Mouse (Mus musculus): ENCODE measurements around the gene Necab3.

The Necab3 gene

DNA sequence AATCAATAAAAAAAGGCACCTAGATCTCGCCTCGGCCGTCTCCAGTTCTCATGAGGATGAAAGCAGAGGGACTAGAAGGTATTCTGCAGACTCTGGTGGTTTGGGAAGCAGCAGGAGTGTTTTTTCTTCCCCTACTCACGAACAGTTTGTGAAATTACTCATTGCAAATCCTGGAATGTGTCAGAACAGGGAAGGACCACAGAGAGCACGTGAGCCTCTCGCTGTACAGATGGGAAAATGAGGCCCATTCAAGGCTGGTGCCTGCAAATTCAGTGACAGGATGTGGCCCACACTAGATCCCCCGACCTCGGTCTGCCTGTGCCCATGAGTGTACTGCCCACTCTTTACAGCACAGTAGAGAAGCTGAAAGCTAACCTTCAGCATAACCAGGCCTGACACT lies 13.3 kb upstream of the Necab3 start:
- DNase-seq (ENCODE audit: low read depth) = no peak

DNA sequence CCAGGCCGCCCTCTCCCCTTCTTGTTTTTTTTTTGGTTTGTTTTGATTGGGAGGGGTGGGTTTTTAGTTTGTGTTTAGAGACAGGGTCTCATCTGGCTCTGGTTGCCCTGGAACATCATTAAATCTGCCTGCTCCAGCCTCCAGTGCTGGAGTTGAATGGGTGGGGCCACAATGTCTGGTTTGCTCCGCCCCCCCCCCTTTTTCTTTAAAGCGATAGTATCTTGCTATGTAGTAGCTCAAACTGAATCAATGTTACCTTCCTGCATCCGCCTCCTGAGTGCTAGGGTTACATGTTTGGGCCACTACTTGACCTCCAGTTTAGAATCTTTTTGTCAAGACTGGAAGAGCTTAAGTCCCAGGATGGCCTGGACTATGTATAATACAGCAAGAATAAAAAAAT lies 12.6 kb upstream of the Necab3 start:
- DNase-seq (ENCODE audit: low read depth) = peak; percentile 70

DNA sequence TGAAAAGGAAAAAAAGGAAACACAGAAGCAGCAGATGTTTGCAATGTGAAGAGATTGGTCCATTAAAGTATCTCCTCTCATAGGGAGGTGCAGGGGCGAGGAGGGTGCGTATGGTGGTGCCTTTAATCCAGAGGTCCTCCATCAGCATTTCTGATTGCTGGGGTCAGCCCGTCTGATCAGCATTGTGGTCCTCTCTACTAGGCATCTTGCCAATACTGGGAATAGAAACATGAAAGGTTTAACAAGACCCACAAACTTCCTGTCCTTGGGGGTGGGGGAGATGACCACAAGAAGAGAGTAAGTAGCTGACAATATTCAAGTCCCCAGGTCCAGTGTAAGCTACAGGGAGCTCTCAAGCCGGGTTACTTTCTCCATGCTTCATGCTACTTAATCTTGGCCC lies 12.0 kb upstream of the Necab3 start:
- peak; percentile 86 for DNase-seq (ENCODE audit: low read depth)

DNA sequence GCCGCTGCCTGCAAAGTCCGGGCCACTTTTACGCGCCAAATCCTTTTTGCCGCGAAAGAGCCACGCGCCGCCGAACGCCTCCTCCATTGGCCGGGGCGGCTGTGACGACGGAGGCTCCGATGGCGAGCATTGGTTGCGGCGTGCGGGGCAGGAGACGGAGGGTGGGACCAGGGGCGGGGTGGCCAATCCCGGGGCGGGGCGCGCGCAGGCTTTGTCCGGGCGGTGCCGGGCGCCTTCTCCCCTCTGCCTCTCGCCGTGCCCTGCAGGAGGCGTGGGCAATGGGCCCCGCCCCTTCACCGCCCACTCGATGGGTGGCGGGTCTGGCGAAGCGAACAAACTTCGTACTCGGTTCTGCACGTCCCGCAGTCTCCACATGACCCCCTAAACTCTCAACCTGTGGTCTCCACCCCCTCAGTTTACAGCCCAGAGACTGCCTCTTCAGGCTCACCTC lies 11.2 kb upstream of the Necab3 start, which contains the start of gene E2f1:
Gene E2f1, minus strand, starts transcription at position 57 of the 451 bp plus-strand sequence.
- DNase-seq (ENCODE audit: low read depth) = peak; percentile 95

DNA sequence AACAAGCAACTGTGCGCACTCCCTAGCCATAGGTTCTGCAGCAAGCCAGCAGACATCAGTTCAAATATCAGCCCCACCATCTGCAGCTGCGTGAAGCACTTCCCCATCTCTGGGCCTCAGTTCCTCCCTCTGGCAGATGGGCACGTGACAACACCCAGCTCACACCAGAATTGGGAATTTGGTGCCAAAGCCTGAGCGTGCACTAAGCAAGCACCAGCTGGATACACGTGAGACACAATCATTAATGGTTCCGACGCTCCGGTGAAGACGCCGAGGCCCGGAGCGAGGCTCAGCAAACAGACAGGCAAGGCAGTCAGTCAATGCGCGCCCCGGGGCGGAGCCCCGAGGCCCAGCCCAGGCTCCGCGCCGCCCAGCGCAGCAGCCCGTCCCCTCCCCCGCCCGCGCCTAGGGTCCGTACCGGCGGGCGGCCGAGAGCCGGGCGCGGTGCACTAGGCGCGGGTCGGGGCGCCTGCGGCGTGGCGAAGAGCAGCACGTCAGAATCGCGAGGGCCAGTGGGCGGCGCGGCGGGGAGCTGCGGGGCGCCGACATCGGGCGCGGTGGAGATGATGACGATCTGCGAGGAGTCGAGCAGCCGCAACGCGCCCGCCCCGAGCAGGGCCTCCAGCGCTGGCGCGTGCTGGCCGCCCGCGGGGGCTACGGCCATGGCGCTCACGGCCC lies 10.5 kb upstream of the Necab3 start:
- peak; percentile 84 for DNase-seq (ENCODE audit: low read depth)

DNA sequence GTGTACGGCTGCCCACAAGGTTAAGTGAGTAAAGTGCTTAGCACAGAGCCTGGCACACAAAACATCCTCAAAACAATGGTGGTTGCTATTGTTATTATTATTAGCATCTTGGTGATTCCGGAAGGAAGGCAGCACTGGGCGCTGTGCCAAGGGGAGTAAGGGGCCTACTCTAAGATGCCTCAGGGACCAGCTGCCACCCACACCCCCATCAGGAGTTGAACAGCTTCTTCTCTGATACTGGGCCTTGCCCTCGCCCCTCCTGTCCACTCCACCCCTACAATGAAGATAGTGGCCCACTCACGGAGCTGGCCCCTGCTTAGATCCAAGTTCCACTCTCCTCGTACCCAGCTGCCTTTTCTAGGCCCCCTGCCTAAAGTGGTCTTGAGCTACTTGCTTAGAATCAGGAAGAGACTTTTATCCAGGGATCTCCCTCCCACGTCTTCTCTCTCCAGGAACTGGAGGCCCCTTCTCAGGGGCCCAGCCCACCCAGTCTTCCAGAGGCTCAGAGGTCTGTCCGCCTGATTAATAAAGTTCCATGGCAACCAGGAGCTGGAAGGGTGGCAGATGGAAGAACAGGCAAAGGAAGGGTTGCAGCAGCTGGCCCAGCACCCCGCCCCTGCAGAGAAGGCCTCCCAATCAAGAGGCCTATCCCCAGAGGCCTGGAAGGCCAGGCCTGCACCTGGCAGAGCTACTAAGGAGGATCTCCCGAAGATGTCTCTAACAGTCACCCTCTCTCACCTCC lies 9.8 kb upstream of the Necab3 start:
- peak; percentile 40 for DNase-seq (ENCODE audit: low read depth)

DNA sequence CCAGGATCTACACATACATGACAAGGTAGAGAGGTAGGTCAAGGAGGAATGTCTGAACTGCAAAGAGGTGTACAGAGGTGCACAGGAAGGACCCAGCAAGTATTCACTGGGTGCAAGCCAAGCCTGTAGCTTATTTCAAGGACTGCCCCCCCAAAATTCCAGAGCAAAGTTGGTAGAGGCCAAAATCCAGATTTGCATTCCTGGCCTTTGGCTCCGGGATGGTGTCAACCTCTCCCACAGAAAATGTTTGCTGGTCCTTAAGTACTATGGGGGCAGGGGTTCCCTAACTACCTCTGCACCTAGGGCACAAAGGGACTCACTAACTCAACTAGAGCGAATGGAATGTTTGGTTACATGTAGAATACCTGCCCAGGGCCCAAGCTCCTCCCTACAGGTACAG lies 9.1 kb upstream of the Necab3 start:
- DNase-seq (ENCODE audit: low read depth) = no peak

DNA sequence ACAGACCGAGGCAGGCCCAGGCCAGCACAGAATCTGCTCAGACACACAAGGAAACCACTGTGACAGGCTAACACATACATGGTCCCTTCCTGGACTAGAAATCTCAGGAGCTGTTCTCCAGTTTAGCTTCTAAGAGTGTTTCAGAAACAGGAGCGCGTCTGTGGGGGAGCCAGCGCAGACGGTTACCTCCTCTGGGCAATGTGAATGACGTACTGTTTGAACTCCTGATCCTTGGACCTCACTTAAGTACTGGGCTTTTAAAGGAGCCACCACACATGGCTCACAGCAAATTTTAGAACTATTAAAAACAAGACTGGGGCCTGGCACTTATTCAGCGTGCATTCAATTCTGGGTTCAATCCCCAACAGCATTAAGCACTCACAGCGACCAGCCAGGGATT lies 8.0 kb upstream of the Necab3 start:
- no peak for DNase-seq (ENCODE audit: low read depth)

DNA sequence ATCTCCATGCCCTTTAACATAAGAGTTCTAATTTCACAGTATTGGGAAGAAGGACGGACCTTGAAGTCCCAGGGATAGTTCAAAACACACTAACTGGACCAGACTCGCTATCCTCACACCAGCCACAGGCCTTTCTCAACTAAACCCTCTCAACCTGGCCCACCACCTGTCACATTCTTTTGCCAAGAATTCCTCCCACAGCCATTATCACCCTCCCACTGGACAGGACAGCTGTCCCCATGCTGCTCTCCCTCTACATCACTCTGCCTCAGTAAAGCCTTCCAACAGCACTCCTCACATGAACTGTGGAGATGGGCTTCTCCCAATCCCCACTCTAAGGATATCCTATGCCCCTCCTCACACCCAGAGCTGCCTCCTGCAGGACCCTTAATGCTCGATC lies 6.9 kb upstream of the Necab3 start:
- no peak for DNase-seq (ENCODE audit: low read depth)

DNA sequence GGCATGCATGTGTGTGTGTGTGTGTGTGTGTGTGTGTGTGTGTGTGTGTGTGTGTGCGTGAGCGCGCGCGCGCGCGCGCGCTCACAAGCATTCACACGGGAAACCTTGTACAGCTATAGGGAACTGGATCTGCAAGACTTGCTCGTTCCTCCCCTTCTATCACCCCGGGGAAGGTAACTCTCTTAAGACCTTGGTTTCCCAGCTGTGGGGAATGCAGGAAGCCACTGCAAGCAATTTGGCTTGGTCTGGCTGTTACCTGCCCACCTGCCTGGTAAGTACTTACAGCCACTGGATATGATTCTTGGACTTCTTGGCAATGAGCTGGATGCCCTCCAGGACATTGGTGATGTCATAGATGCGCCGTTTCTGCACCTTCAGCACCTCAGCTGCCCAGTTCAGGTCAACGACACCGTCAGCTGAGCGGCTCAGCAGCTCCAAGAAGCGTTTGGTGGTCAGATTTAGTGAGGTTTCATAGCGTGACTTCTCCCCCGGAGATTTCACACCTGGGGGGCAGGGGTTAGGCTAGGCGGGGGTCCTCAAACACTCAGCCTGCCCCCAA lies 5.0 kb upstream of the Necab3 start:
- DNase-seq (ENCODE audit: low read depth) = no peak

DNA sequence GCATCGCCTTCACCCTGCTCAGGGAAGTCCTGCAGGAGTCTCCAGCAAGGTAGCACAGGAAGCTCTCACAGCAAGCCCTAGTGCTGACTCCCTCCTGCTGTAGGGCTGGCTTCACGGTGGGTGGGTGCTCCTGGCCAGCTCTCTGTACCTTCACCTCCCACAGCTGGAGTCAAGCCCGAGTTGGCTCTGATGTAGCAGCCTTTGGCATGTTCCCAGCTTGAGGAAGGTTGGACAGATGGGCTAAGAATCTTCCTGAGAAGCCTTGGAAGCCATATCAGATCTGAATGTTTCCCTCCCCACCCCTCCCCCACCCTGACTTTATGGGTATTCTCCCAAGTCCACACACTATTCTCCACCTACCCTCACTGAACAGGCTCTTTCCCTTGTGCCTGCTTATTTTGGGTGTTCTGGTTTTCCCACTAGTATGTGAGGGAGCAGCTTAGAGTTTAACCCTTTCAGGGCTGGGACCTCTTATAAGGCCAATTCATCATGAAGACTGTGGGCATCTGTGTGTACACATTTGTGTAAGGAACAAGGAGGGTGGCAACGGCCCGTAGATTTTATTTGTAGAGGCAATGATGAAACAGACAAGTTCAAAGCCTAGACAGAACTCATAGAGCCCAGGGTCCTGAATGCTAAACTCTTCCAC lies 1.4 kb downstream of the Necab3 start:
- no peak for DNase-seq (ENCODE audit: low read depth)

DNA sequence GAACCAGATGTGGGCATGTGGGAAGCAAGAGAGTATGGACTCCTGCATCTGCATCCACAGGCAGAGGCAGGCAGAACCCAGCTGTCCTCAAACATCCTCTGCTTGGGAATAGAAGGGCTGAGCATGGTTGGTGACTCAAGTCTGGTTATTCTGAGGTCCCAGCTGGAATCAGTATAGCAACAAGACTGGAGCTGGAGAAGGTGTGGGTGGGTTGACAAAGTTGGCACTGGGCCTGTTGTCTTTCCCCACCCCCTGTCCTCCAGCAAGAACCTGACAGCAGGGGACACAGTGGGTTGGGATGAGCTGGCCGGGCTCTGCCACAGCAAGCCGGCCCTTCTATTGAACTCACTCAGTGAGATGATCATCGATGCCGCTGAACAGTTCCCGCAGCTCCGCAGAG lies 3.5 kb downstream of the Necab3 start:
- no peak for DNase-seq (ENCODE audit: low read depth)

DNA sequence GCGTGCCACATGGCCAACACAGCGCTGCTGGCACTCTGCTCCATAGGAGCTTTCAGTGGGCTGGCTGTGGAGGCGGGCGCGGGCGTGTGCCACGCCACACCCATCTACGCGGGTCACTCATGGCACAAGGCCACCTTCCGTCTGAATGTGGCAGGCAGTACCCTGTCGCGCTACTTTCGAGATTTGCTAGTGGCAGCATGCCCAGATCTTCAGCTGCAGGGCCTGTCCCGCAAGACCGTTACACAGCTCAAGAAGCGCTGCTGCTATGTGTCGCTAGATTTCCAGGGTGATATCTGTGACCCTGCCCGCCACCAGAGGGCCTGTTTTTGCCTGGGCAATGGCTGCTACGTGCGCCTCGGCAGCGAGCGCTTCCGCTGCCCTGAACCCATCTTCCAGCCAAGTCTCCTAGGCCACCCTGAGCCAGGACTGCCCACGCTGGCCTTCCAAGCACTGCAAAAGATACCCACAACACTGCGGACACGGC lies 6.2 kb downstream of the Necab3 start:
- DNase-seq (ENCODE audit: low read depth) = peak; percentile 45

DNA sequence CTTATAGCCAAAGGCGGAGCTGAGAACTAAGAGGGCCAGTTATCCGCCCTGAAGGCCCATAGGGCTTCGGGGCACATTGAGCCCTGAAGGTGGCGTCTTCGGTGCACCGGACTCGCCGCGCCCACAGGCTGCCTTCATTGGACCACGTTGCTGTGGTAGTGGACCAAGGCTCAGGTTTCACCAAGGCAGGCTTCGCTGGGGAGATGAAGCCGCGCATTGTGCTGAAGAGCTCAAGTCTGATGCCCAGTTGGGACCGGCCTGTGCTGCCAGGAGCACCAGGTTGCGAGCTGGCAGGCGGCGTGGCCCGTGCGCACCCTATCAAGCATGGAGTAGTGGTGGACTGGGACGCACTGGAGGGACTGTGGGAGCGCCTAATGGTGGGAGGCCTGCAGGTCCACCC lies 6.8 kb downstream of the Necab3 start:
- no peak for DNase-seq (ENCODE audit: low read depth)

DNA sequence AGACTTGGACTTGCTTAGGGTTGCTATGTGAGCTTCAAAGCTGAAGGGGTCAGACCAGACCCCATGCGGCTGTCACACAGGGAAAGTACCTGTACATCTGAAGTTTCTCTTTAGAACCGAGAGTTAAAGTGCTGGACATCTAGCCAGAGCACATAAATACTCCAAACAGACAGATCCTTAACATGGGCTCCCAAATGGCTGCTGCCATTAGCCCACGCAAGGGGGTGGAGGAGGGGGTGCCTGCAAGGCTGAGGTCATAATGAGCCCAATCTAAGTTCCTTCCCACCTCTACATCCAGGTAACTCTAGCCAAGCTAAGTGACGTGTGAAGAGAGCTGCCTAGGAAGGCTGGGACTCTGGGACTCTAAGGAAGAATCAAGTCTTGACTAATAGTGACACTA lies 7.2 kb downstream of the Necab3 start, which contains the start of gene Actl10:
Gene Actl10, plus strand, starts transcription at position 301 of the 400 bp plus-strand sequence.
- no peak for DNase-seq (ENCODE audit: low read depth)

DNA sequence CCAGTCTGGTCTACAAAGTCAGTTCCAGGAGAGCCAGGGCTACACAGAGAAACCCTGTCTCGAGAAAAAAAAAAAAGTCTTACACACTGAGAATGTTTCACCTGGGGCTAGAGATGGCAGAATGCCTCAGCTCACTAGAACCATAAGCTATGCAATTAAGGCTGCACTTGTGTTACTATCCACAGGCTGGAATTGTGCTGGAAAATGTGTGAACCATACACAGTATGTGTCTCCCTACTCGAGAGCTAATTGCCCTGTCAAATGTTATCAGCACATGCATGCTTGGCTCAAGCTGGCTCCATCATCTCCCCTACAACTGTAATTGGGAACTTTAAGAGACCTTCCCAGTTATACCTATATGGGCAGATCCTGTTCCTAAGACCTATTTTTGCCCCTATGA lies 7.8 kb downstream of the Necab3 start:
- no peak for DNase-seq (ENCODE audit: low read depth)

DNA sequence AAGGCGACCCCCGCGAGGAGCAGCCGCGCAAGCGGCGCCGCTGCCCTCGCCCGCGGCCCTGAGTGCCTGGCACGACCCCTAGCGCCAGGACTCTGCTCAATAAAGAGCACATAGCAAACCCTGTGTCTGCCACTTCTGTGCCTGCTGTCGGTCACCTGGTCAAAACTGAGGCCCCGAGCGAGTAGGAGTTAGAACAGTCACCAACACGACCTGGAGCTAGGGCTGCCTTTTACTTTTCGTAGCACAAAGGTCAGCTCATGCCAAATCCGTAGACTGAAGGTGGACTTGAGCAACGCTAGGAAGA lies 8.9 kb downstream of the Necab3 start:
- no peak for DNase-seq (ENCODE audit: low read depth)

DNA sequence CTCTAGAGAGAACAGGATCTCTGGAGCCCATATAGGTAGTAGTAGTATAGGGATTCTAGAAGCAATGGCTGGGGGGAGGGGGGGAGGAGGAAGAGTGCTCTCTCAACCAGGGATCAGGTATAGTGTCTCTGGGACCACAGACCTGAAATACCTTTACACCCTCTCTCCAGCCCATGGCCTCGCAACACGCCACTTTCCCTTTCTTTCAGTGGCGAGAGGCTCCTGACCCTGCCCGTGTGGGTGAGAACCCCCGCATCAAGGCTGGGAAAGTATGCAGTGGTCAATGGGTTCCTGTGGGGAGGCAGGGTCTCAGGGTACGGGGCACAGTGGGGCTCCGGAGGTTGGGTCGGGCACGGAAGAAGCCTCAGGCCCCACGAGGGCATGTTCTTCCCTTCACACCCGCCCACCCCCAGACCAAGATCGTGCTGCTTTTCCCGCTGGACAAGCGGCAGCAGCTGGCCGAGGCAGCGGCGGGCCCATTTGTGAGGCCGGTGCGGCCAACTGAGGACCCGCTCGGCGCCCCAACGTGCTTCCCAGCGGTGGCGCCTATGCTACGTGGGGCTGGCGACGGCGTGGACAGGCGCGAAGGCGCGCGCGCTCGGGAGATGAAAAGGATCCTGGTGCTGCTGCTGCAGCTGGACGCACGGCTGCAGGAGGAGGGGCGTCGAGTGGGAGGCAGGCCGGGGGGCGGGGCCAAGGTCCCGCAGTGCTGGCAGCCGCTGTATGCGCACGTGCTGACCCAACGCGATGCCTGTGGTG lies 9.4 kb downstream of the Necab3 start:
- DNase-seq (ENCODE audit: low read depth) = no peak

DNA sequence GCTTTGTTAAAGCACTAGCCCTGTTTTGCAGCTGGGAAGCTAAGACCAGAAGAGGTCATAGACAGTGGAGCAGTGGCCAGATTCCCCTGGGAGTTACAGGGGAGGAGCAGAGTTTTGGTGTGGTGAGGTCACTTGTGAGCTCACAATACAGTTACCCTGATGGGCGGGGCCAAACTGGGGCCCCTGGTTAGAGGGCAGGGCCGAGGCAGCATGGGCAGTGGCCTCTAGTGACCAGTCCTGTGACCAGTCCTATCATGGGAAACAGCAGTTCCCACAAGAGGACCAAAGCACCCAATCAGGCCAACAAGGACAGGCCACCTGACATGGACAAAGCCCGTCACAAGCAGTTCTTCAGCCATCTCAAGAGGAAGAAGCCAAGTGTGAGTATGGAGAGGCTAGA lies 10.0 kb downstream of the Necab3 start:
- no peak for DNase-seq (ENCODE audit: low read depth)

DNA sequence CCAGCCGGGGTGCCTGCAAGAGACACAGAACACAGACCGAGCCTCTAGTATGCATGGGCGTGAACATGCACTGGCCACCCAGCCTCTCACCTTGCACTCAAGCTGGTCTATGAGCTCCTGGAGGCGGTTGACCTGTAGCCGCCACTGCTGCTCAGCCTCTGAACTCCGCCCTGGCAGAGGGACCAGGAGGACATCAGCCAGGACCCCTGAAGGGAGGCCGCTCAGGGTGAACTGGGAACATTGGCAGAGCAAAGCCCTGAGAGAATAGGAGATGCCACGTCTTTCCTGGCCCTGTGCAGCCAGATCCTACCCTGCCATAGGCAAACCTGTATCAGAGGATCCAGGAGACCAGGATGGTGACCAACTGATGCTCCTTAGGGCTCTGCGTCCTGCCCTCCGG lies 12.0 kb downstream of the Necab3 start, which contains the start of gene 1700003F12Rik:
Gene 1700003F12Rik, plus strand, starts transcription at position 375 of the 400 bp plus-strand sequence.
- no peak for DNase-seq (ENCODE audit: low read depth)

DNA sequence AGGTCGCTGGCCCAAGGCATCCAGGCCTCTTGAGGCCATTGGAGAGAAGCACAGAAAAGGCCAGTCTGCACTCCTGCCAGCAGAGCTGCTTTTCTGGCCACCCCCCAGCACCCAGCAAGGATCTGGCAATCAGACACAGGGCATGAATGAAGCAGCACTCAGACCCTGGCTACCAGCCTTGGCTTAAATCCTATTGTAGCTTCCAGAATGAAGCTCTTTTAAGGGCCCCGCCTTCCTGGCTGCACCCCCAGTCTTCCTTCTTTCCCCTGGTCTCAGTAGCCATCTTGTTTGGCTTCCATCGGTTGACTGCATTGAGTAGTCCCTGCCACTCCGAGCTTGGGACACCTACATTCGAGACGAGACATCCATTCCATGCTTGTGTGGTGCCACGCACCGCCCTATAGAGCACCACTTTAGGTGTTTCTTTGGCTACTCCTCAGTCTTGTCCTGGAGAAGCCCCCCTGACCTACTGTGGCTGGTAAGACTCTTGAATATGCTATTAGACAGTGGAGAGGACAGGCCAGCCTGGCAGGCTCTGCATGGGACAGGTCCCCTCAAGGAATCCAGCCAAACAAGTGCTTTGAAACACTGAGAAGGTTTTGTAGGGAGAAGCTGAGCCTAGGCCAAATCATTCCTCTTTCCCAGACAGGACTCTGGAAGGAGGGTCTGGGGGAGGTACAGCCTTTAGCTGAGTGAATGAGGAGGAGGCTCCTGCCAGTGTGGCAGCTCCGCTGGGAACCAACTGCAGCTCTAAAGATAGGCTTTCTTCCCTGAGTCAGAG lies 14.9 kb downstream of the Necab3 start:
- no peak for DNase-seq (ENCODE audit: low read depth)

All from 416B (cell line).